In the genomic region with DNA sequence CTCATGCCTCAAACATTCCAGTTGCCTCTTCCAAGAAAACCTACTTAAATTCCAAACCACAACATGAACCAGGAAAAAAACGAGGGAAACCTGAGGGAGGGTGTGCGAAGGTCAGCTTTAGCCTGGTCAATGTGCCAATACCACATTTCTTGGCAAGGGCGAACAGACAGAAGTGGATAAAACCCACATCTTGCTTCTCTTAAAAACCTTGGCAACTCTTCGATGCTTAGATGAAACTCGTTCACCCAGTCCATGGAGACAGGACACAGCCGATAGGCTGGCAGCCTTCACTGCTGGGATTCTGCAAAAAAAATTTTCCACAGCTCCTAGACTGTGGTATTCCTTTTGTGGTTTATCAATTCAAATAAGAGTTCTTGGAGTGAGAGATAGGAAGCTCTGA, we compare ENCODE assay signal across 20 mouse cellular contexts.
DNase-seq lines count a peak whose midpoint lies in the region; TF ChIP-seq lines count a peak whose summit lies in the region.
"Had no signal": no experiment of that assay in that cellular context is flagged by ENCODE, and none has a peak within 500 bp of the region (broad histone marks: within the 10 kb centered on the region; RNA-seq: fewer than 3 reads in every experiment).

No protein-coding gene starts in this region.

- TF ChIP-seq CTCF in kidney, adult 2 months (conservative IDR thresholded peaks at IDR 0.05; ENCODE audit: insufficient read depth, insufficient read length, low read depth, low read length), result no peak

- no peaks in the 10 kb centered on the region for H3K36me3 ChIP-seq in kidney, adult 2 months (ENCODE audit: control insufficient read depth, insufficient read depth, low read length)
- H3K36me3 ChIP-seq: forebrain, embryonic 12.5 days; liver, embryonic 12.5 days had no signal

- WGBS in kidney, adult 2 months, result 57% methylated on average over 6 of the region's 6 CpGs

- peak; percentile 53 for DNase-seq in heart, adult 11 months
- DNase-seq in heart, postnatal 25 days (ENCODE audit: low spot score), result no peak
- peak; percentile 58 for DNase-seq in kidney, adult 2 months
- DNase-seq in kidney, postnatal 14 days, result no peak
- peak; percentile 12 for DNase-seq in ovary, adult 18-20 months (ENCODE audit: low spot score)
- no peak for DNase-seq in ovary, postnatal 10 days (ENCODE audit: low spot score)
- peak; percentile 7 for DNase-seq in skeletal muscle tissue, adult 2 months (ENCODE audit: low read depth, low spot score)
- DNase-seq in left cerebral cortex, postnatal 4 days, result no peak
- DNase-seq: adrenal gland, postnatal 14 days; cerebellum, adult 11-12 months; cerebellum, postnatal 36 days; gastrocnemius, postnatal 25 days; heart, postnatal 36 days; right cerebral cortex, postnatal 14 days; thymus, postnatal 25 days had no signal

- no peak overlapping the region for H3K27ac ChIP-seq in kidney, adult 2 months (ENCODE audit: insufficient read depth, low read depth, low read length)
- H3K27ac ChIP-seq: forebrain, embryonic 12.5 days; hindbrain, postnatal 0 days; kidney, embryonic 15.5 days; liver, embryonic 12.5 days; midbrain, embryonic 10.5 days had no signal

- intact Hi-C loops in heart, postnatal 25 days (cut with DNase I), result loop anchor here (5.0 to 10.0 kb wide), 2 partner anchors 1414 to 1806 kb away; a partner anchor contains a TSS
- intact Hi-C loops in left cerebral cortex, postnatal 4 days (cut with DNase I), result loop anchor here (5.0 to 10.0 kb wide), 2 partner anchors 1414 to 1686 kb away; a partner anchor contains a TSS

- TF ChIP-seq POLR2A in kidney, adult 2 months (IDR thresholded peaks at IDR 0.05; ENCODE audit: low read depth, low read length), result no peak

- no peaks in the 10 kb centered on the region for H3K4me1 ChIP-seq in kidney, adult 2 months (ENCODE audit: control insufficient read depth, insufficient read depth, low read length)
- H3K4me1 ChIP-seq: liver, embryonic 12.5 days had no signal

- H3K27me3 ChIP-seq in kidney, adult 2 months (replicated peaks; ENCODE audit: control insufficient read depth, insufficient read depth, low read length), result no peaks in the 10 kb centered on the region
- H3K27me3 ChIP-seq: forebrain, embryonic 12.5 days; kidney, embryonic 15.5 days; liver, embryonic 12.5 days had no signal

- no peak overlapping the region for H3K4me3 ChIP-seq in kidney, adult 2 months (ENCODE audit: insufficient read depth, low read depth, low read length)
- H3K4me3 ChIP-seq: forebrain, embryonic 12.5 days; kidney, embryonic 15.5 days; liver, embryonic 12.5 days; midbrain, embryonic 10.5 days had no signal

Comparison
In these comparisons a context has a peak if more than half of its experiments do, and no peak if none do; other contexts are left out.
1. DNase-seq: peak in heart, adult 11 months (single experiment), kidney, adult 2 months (single experiment), ovary, adult 18-20 months (single experiment) and skeletal muscle tissue, adult 2 months (single experiment); none in heart, postnatal 25 days (single experiment), kidney, postnatal 14 days (single experiment), ovary, postnatal 10 days (single experiment) and left cerebral cortex, postnatal 4 days (single experiment).